Mouse (Mus musculus): ENCODE data around the gene Arhgap32.
"Not testable (repeated sequence)": the region's sequence is repeated elsewhere in the genome, so short reads cannot be mapped to it uniquely, and the experiment has no call there.

The Arhgap32 gene

DNA sequence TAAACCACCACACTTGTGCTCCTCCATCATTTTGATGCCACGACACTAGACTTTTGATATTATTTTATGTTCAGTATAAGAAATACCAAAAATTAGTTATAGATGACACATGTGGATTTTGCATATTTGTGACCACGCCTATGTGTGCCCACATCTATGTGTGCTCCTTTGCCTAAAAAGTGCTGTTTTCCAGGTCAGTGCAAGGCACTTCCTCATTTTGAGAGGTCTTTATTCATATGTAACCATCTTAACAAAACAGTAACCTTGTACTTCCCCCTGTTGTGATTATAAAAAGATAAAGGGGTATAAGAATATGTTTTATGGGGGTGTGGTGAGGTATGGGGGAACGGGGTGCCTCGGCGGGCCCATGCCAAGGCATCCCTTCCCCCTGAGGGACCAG is 22.7 kb downstream of the Arhgap32 start:
- DNase-seq = no peak

DNA sequence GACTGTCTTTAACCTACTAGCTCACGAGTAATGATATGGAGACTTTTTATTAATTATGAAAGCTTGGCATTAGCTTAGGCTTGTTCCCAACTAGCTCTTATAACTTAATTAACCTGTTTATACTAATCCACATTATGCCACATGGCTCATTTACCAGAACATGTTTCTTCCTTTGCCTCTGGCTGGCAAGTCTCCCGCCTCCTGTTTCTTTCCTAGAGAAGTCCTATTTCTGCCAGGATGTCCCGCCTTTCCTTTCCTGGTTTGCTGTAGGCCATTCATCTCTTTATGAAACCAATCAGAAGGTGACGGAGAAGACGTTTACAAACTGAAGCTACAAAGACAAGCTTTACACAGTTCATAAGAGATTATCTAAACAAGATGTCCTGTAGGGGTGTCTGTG is 23.7 kb downstream of the Arhgap32 start:
- no peak for DNase-seq

DNA sequence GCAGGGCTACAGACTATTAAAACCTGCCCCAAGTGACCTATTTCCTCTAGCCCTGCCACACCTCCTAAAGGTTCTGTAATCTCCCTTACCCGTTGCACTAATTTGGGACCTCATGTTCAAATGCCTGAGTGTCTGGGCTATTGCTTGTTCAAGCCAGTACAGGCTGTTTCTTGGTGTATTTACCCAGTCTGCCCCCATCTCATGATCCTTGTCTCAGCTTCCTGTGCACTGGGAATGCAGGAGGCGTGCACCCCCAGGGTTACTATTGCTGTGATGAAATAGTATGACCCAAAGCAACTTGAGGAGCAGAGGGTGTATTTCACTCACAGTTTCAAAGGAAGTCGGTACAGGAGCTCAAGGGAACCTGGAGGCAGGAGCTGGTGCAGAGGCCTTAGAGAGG is 26.9 kb downstream of the Arhgap32 start:
- no peak for DNase-seq

DNA sequence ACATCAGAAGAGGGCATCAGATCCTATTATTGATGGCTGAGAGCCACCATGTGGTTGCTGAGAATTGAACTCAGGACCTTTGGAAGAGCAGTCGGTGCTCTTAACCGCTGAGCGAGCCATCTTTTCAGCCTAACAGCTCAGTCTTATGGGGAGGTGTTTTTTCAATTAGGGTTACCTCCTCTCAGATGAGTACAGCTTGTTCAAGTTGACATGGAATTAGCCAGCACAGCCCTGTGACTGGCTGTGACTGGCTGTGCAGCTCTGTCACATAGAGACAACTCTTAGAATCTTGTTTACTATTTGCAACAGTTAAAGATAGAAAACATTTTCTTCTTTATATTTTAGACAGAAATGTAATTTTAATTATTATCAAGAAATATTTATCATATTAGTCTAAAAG is 27.5 kb downstream of the Arhgap32 start:
- DNase-seq = no peak

- DNase-seq = peak; percentile 29 to 37
Observed at GRCm38 (mm10) chr9:32146257-32146996, 30.5 kb downstream of the Arhgap32 start.

GRCm38 (mm10) chr9:32149241-32149640 is 33.3 kb downstream of the Arhgap32 start:
- DNase-seq = no peak

GRCm38 (mm10) chr9:32149836-32150642 is 34.1 kb downstream of the Arhgap32 start:
- peak; percentile 7 to 33 for DNase-seq

DNA sequence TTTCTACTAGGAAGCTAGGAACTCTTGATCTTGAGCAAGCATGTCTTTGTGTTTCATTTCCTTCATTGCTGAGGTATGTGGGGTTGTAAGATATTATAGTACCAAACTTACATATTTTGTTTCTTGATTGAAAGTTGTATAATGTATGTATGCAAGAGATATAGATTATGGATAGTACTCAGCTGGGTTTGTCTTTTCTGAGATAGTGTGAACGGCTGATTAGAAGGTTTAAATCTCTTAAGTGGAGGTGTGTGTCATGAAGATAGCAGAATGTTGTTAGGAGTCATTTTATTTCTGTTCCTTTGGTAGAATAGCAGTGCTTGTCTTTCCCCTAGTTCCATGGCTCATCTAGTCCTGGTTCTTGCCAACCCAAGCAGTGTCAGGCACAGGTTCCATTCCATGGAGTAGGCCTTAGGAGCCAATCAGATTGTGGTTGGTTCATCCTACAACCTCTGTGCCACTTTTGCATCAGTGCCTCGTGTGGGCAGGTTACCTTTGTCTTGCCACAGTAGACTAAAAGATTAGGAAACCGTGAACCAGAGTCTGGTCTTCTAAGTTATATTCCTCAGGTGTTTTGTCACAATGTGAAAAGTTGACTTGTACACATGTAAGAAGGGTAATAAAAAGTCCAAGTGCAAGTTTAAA is 38.9 kb downstream of the Arhgap32 start:
- DNase-seq = no peak

DNA sequence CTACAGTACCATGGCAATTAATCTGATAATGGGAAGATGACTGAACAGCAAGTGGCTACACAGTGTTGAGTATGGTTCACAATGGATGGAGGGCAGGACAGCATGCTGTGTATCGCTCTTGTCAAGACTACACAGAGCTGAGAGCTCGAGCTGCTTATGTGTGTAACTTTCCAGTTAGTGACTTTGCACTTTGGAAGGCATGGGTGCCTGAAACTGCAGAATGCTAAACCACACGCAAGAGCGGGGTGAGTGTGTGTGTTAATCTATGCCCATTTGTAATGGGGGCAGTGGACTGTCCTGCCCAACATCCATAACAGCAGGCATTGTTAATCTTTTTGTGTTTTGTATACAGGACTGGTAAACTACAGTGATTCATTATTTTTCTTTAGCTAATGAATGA is 40.8 kb downstream of the Arhgap32 start:
- no peak for DNase-seq

DNA sequence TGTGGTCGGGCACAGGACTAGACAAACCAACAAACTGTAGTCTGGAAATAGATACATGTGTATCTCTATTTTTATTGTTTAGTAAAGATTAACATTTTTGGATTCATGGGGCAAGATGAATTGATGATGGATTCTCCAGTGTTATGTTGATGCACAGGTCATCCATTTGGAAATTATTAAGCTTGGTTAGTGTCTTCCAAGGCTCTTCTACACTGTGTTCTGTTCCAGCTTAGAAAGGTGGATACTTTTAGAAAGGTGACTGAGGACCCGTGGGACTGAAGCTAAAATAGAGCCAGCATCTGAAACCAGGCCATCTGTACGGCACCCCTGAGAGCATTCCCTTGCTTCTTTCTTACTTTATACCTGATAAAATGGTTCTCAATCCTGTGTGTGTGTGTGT is 41.3 kb downstream of the Arhgap32 start:
- DNase-seq = no peak

GRCm38 (mm10) chr9:32158837-32159543 is 43.1 kb downstream of the Arhgap32 start:
- peak; percentile 52 to 67 for DNase-seq

- DNase-seq = no peak
Observed at GRCm38 (mm10) chr9:32159724-32160123, 43.8 kb downstream of the Arhgap32 start.

GRCm38 (mm10) chr9:32162792-32163191 is 46.9 kb downstream of the Arhgap32 start:
- DNase-seq = no peak

GRCm38 (mm10) chr9:32163820-32164219 is 47.9 kb downstream of the Arhgap32 start:
- not testable (repeated sequence) for DNase-seq

DNA sequence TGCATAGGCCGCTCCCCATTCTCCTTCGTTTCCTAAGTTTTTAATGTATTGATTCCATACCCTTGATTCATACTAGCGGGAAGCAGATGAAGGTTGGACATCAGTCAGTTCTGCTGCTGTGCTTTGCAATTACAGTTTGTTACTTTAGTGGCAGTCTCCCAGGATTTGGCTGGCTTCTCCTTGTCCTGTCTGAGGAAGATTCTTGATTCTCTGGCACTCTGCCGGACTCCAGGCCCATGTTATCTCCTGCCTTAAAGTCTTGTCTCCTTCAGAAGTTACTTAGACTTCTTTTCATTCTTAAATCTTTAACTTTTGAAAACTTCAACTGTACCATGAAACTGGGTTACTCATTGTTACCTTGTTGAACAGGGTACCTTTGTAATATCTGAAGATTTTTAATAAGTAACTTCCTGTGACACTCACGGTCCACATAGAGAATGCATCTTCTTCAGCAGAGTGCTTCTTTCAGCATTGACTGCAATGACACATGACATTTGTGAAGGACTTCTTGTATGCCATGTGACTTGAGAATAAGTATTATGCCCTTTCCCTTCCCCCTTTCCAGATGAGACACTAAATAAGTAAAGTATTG is 52.7 kb downstream of the Arhgap32 start:
- DNase-seq = no peak

- no peak for DNase-seq
Observed at GRCm38 (mm10) chr9:32170713-32171112, 54.8 kb downstream of the Arhgap32 start.

DNA sequence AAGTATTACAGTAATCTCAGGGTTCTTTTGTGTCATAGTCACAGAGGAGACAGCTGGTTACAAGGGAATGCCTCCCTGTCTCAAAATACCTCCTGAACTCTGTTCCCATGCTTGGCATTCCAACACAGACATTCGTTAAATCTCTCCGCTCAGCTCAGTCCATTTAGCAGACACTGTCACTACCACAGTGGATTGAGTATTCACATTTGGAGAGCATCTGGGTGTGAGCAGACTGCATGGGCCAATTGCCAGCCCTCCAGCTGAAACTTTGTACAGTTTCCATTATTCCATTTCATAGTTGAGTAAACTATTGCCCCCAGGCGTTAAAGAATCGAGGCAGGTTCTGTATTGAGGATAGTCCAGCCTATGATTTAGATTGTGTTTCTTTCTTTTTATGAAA is 60.7 kb downstream of the Arhgap32 start:
- DNase-seq = no peak

GRCm38 (mm10) chr9:32181170-32181569 is 65.2 kb downstream of the Arhgap32 start:
- no peak for DNase-seq

GRCm38 (mm10) chr9:32186489-32186888 is 70.6 kb downstream of the Arhgap32 start:
- DNase-seq = no peak

DNA sequence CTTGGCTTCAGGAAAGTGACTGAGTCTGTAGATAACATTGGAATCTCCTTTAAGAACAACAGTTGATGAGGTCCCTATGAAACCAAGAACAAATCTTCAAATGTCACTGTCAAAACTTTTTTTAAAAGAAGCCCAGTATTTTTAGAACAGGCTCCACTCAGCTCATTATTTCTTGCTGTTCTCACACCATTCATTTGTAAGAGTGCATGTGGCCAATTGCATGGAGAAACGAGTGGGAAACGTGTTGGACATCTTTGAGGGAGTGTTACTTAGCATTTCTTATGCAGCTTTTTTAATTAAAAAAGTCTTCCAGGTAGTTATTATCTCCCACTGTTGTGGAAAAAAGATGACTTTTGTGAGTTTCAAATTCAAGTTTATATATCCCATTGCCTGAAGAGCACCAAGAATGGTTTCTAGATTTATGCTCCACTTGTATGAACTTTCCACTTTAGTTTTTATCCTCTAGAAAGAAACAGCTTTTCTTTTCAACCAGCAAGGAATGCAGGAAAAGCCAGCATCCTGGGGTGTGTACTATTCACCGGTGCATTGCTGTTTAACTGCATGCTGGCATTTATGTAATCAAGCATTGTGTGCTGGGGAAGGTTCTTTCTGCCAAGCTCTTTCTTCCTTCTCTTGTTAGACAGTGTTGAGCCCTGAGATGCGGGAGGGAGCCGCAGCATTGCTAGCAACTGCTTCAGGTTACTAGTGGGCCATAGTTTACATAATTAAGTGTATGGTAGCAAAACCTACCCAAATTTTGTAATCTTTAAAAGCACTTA is 76.5 kb downstream of the Arhgap32 start:
- no peak for DNase-seq

- DNase-seq = no peak
Observed at GRCm38 (mm10) chr9:32204450-32204990, 88.6 kb downstream of the Arhgap32 start.

- DNase-seq = no peak
Observed at GRCm38 (mm10) chr9:32207133-32207532, 91.2 kb downstream of the Arhgap32 start.
